Mouse (Mus musculus): ENCODE measurements at regions not wholly inside any gene's neighbourhood (a gene's known extent, or its start where the extent isn't known, plus 50 kb on each side); places are given as distances from the start of the nearest gene placed in this dataset.

DNA sequence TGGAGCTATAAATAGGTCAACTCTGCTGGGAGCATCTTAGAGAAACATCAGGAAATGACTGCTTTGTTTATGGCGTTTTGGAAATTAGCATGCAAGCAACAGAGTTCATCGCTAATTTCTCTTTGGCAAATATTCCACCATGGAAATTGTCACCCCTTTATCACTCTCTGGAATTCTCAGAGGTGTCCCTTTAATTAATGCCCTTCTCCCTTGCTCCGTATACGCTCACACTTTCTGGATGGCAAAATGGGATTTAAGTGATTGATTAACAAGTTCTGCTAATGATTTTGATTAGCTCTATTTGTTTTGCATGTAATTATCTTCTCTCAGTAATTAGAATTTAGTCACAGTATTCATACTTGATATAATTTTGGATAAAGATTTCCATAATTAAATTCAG is 100.4 kb downstream of the Otud1 start:
- intact Hi-C loops (cut with DNase I) = no loop called here
- TF ChIP-seq CTCF (IDR thresholded peaks at IDR 0.05) = no peak
- H3K27ac ChIP-seq = no peak overlapping the region
- DNase-seq = no peak
- H3K4me3 ChIP-seq = no peak overlapping the region

DNA sequence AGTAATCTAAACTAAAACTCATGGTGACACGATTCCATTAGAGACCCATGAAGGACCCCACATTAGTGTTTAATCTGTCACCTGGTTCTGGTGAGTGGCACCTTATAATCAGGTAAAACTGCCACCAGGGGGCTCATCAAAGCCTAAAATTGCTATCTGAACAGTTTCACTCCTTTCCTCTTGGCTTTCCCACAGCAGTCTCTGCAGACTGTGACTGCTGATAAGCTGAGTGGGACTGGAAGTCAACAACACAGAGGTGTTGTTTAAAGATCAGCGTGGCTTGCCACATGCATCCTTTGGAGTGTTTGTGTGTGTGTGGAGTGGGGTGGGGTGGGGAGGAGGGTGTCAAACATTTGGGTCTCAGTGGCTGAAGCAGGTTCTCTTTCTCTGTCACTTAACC is 101.6 kb downstream of the Otud1 start:
- Histone ChIP-seq H3K4me3 (no peak overlapping the region), H3K27ac (no peak overlapping the region)
- no peak for TF ChIP-seq CTCF (IDR thresholded peaks at IDR 0.05)
- intact Hi-C loops (cut with DNase I) = no loop called here
- no peak for DNase-seq

DNA sequence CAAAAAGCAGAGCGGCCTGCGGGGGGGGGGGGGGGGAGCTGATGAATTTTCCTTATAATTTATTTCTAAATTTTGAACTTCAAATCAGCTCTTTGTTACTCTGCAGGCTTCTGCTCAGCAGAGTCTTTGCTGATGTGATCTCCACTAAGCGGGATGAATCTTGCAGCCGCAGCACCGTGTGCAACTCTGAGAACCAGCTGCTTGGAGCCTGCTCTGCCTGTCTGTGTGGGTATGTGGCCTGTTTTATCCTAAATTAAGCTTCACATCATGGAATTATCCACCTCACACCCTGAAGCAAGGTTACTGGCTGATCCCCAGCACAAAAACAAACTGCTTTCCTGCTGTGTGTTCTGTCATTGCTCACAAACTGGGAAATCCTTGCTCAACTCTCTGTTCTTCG is 102.0 kb downstream of the Otud1 start:
- no peak overlapping the region for H3K4me3 ChIP-seq
- H3K27ac ChIP-seq = no peak overlapping the region
- no peak for DNase-seq
- intact Hi-C loops (cut with DNase I) = no loop called here
- TF ChIP-seq CTCF (IDR thresholded peaks at IDR 0.05) = no peak

DNA sequence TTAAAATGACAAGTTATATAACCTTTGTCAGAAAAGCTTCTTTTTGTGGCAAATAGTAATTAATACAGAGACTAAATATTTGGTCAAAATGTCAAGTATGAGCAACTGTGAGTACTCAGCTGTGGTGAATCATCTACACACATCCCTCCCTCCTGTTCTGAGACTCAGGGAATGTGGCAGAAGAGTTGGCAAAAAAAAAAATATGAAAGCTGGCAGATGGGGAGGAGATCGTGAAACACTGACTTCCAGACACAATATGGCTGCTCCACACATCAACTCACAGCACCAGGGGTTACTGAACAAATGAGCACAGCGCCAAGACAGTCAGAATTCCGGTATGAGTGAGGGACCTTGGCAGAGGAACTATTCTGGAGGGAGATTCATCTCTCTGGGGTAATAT is 105.4 kb downstream of the Otud1 start:
- no peak for TF ChIP-seq CTCF (IDR thresholded peaks at IDR 0.05)
- intact Hi-C loops (cut with DNase I) = no loop called here

DNA sequence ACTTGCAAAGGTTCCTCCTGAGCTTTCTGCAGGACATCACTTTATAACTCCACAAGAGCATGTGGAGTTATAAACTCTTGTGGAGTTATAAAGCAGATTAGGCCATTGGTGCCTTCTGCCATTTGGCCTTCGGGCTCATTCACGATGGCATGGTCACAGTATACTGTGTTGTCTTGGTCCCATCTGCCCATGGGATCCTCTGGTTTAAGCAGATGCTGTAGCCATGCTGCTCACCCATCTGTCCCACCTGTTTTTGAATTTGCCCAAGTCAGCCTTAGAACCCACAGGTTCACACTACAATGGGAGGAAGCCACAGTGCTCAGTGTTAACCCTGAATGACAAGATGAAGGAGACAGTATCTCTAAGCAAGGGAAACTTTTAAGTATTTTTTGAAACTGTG is 124.7 kb upstream of the Etl4 start:
- intact Hi-C loops (cut with DNase I) = no loop called here
- no peak for TF ChIP-seq CTCF (IDR thresholded peaks at IDR 0.05)
- Histone ChIP-seq H3K4me3 (no peak overlapping the region), H3K27ac (no peak overlapping the region)
- no peak for DNase-seq

More for the DNA sequence above, 105.4 kb downstream of the Otud1 start:
- DNase-seq = no peak
- Histone ChIP-seq H3K27ac (no peak overlapping the region), H3K4me3 (no peak overlapping the region)

DNA sequence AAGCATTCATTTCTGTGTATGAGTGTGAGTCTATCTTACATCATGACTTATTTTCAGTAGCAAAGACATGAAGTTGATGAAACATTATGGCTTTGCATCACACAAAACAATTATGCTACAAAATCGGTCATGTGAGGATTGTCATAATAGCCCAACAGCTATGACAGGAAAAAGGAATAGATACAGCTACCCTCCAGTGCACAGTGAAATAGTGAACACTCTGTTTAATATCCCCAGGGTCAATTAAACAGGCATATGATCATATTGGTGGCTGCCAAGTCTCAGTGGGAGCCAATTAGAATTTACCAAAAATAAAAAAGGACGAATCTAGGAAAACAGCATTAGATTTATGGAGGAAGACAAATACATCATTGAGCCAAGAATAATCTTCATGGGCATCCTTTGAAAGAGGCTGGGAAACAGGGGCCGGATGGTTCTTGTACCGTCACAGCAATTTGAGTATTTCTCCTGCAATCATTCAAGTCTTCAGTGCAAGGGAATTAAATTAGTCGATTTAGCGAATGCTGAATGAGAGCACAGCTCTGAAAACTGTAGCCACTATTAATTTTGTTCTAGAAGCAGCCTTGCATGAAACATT is 123.8 kb upstream of the Etl4 start:
- Histone ChIP-seq H3K4me3 (no peak overlapping the region), H3K27ac (no peak overlapping the region)
- no peak for DNase-seq
- no peak for TF ChIP-seq CTCF (IDR thresholded peaks at IDR 0.05)
- intact Hi-C loops (cut with DNase I) = no loop called here

DNA sequence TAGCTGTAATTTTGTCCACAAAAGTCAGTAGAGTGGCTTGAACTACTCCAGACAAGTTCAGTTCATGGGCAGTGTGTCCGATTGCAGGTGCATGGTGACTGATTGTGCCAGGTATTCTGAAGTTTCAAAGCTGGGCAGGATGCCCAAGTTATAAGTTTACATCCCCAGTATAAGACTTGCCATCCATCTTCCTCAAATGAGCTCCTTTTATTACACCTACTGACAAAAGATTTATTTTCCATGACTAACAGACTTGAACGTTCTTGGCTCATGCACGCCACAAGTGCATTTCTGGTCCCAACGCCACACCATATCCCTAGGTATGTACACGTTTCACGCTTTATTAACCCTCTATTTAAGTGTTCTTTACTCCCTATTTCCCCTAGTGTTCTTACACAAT is 117.4 kb upstream of the Etl4 start:
- no peak for DNase-seq
- Histone ChIP-seq H3K27ac (no peak overlapping the region), H3K4me3 (no peak overlapping the region)
- no peak for TF ChIP-seq CTCF (IDR thresholded peaks at IDR 0.05)
- intact Hi-C loops (cut with DNase I) = no loop called here

DNA sequence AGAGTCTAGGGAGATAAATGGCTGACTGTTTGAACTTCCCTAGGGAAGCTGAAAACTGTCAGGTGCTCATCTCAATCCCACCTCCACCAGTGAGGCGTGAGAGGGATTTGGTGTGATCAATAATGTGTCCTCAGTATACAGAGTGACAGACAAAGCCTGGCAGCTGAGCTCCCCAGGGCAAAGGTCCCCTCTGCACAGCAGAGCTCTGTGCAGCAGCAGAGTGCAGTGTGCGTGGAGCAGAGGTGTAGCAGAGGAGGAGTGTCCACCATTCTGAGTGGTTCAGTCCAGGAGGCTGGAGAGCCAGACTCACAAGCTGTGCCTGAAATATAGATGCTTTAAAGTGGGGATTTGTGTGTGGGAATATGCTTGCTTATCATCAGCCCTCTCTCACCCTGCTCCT is 112.8 kb upstream of the Etl4 start:
- TF ChIP-seq CTCF (IDR thresholded peaks at IDR 0.05) = no peak
- intact Hi-C loops (cut with DNase I) = no loop called here
- Histone ChIP-seq H3K27ac (no peak overlapping the region), H3K4me3 (no peak overlapping the region)
- DNase-seq = no peak

Data from gastrocnemius, adult 2 months (tissue).